Mouse (Mus musculus) liver, embryonic 16.5 days (tissue): ENCODE measurements around the gene Cebpe. TPM values are rescaled to one million over a fixed set of nuclear protein-coding genes. Genes with fewer than 3 reads are reported as not detected.
A peak's percentile ranks its signal among the peaks of the same experiment; 100 is the strongest.

Source experiments
- ATAC-seq: fragments of 200-750 bp; cut with Nextera tagmentation; 2 replicates; pipeline ENCODE4 v1.8.0; 2017; ENCODE audit warnings: low read depth, mild to moderate bottlenecking, moderate number of reproducible peaks, moderate library complexity
- H3K27ac ChIP-seq: fragments of 300-500 bp; sonication (generic); 2 replicates; pipeline ENCODE4 v1.5.1; 2014; ENCODE audit warnings: mild to moderate bottlenecking, low read length
- H3K27me3 ChIP-seq: fragments of 300-500 bp; sonication (generic); 2 replicates; pipeline ENCODE4 v1.6.1; 2014; ENCODE audit warnings: low read depth, low read length, mixed read lengths; ENCODE audit not compliant: control insufficient read depth, insufficient read depth
- H3K36me3 ChIP-seq: fragments of 300-500 bp; sonication (generic); 2 replicates; pipeline ENCODE4 v1.6.1; 2014; ENCODE audit warnings: mild to moderate bottlenecking; ENCODE audit not compliant: control insufficient read depth, insufficient read depth
- H3K4me1 ChIP-seq: fragments of 300-500 bp; sonication (generic); 2 replicates; pipeline ENCODE4 v1.6.1; 2014; ENCODE audit warnings: low read depth, low read length, mixed read lengths; ENCODE audit not compliant: control insufficient read depth
- H3K4me2 ChIP-seq: fragments of 300-500 bp; sonication (generic); 2 replicates; pipeline ENCODE4 v1.6.1; 2014; ENCODE audit warnings: low read depth, low read length, mixed read lengths
- H3K4me3 ChIP-seq: fragments of 300-500 bp; sonication (generic); 2 replicates; pipeline ENCODE4 v1.5.1; 2014; ENCODE audit warnings: low read depth, mild to moderate bottlenecking, low read length
- H3K9ac ChIP-seq: fragments of 300-500 bp; sonication (generic); 2 replicates; pipeline ENCODE4 v1.6.1; 2014; ENCODE audit warnings: low read depth, low read length
- H3K9me3 ChIP-seq: fragments of 300-500 bp; sonication (generic); replicated peaks from 2 replicates; pipeline ENCODE4 v1.6.1; 2016; ENCODE audit warnings: low read length; ENCODE audit not compliant: control insufficient read depth
- WGBS: fragments of 180-500 bp; shearing (Covaris S2); extraction: QIAGEN DNeasy Blood & Tissue Kit; methylation state at CpG from one replicate; pipeline ENCODE4 v1.1.7; 2014; ENCODE audit not compliant: insufficient replicate concordance; 5-methylcytosine and 5-hydroxymethylcytosine counted together
- polyA plus RNA-seq: library from polyadenylated mRNA; unstranded; fragments of >200 nt; fragmentation: Nextera tagmentation; extraction: Ambion mirVana; gene quantifications from 2 replicates; pipeline ENCODE4 v1.2.1, GENCODE M21; 2015

The Cebpe gene
- polyA plus RNA-seq, 1 experiment from 2014 or later = 11.7 TPM

DNA sequence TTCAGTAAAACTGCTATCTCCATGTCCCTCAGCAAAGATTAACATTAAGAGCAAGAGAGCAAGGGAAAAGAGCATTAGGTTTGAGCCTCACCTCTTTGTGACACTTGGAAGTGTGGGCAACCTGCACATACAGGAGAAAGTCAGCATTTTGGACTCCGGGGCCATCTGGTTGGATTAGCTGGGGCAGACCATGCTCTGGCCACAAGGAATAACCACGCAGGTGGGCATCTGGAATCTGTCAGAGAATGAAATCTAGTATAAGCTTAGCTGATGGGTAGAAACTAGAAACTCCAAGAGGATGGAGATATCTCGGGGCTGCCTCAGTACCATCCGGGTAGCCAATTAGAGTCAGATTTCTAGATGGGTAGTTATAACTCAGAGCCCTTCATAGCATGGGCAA is 15.2 kb downstream of the Cebpe start:
- H3K9me3 ChIP-seq = no peaks in the 10 kb centered on the region
- no peak overlapping the region for H3K4me2 ChIP-seq
- H3K4me1 ChIP-seq = peaks cover 3% of the 10 kb centered on the region
- H3K4me3 ChIP-seq = no peak overlapping the region
- no peak overlapping the region for H3K27ac ChIP-seq
- no peaks in the 10 kb centered on the region for H3K36me3 ChIP-seq
- 61% methylated on average over 4 of the region's 4 CpGs for WGBS
- no peak for ATAC-seq
- H3K27me3 ChIP-seq = no peaks in the 10 kb centered on the region; the same call in 1 of the 2 replicates
- H3K9ac ChIP-seq = no peak overlapping the region

- ATAC-seq = no peak
- no peaks in the 10 kb centered on the region; the same call in 1 of the 2 replicates for H3K27me3 ChIP-seq
- no peak overlapping the region for H3K27ac ChIP-seq
- H3K9me3 ChIP-seq = no peaks in the 10 kb centered on the region
- no peak overlapping the region for H3K9ac ChIP-seq
- H3K4me1 ChIP-seq = no peaks in the 10 kb centered on the region; the same call in 1 of the 2 replicates
- 67% methylated on average over 6 of the region's 6 CpGs for WGBS
- no peak overlapping the region for H3K4me2 ChIP-seq
- no peak overlapping the region for H3K4me3 ChIP-seq
- peaks cover 10% of the 10 kb centered on the region for H3K36me3 ChIP-seq
Observed at GRCm38 (mm10) chr14:54695042-54695441, 16.9 kb downstream of the Cebpe start.

DNA sequence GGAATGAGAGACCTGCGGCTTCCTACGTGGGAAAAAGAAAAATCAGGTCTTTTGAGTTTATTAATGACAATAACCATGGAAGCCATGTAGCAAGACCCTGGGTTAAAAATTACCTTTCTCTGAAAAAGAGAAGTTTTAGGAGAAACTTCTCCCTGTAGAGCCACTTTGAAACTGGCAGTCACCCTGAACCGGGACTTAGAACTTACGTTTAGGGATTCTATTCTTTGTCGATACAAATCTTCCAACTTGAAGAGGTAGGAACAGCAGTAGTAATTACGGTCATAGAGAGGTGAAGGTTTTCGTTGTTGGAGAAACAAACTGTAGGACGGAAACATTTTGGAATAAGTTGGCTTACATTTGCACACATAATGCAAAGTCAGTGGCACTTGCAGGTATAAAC is 24.7 kb downstream of the Cebpe start:
- Histone ChIP-seq H3K4me2 (peak overlapping the region; percentile 78), H3K4me1 (peaks cover 17% of the 10 kb centered on the region), H3K4me3 (peak overlapping the region; percentile 79), H3K9ac (peak overlapping the region; percentile 98), H3K9me3 (no peaks in the 10 kb centered on the region), H3K36me3 (peaks cover 24% of the 10 kb centered on the region), H3K27me3 (no peaks in the 10 kb centered on the region), H3K27ac (peak overlapping the region; percentile 100)
- WGBS = 3% methylated on average over 8 of the region's 8 CpGs
- no peak for ATAC-seq

- under 1% methylated on average over 44 of the region's 44 CpGs for WGBS
- peak within 1 kb of the TSS; percentile 98 for H3K9ac ChIP-seq
- H3K4me1 ChIP-seq = peaks cover 23% of the 10 kb centered on the region
- peak within 1 kb of the TSS; percentile 79 for H3K4me3 ChIP-seq
- no peaks in the 10 kb centered on the region for H3K27me3 ChIP-seq
- peak within 1 kb of the TSS; percentile 78 for H3K4me2 ChIP-seq
- no peaks in the 10 kb centered on the region for H3K9me3 ChIP-seq
- peak; percentile 87 for ATAC-seq
- peak within 1 kb of the TSS; percentile 100 for H3K27ac ChIP-seq
- H3K36me3 ChIP-seq = peaks cover 24% of the 10 kb centered on the region
Observed at GRCm38 (mm10) chr14:54686522-54687143, 25.3 kb downstream of the Cebpe start, which contains the start of gene Acin1. Gene Acin1 (minus strand): TSS chr14:54686931.

DNA sequence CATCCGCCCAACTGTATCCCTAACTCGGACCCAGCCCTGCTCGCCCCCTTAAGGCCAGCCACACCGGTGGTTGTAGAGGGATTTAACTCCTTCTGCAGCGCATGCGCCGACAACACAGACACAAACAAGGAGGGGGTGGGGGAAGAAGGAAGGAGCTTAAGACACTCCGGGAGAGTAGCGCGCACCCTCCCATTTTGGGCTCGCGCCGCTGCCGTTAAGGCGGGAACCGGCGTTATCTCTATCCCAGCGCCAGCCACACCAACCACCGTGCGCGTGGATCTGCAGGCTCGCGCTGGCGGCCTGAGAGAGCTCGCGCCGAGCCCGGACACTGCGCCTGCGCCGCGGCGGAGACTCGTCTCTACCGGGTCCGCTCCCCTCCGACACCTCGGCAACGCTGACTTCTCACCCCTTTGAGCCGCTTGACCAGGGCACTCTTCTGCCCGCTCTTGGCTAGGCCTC is 25.9 kb downstream of the Cebpe start, which contains the start of gene 1700123O20Rik:
TSS of gene 1700123O20Rik (plus strand) at position 154 of the 459 bp plus-strand sequence.
- peaks cover 23% of the 10 kb centered on the region for H3K4me1 ChIP-seq
- peaks cover 24% of the 10 kb centered on the region for H3K36me3 ChIP-seq
- ATAC-seq = peak; percentile 83
- no peaks in the 10 kb centered on the region for H3K9me3 ChIP-seq
- peak within 1 kb of the TSS; percentile 98 for H3K9ac ChIP-seq
- peak within 1 kb of the TSS; percentile 79 for H3K4me3 ChIP-seq
- peak within 1 kb of the TSS; percentile 78 for H3K4me2 ChIP-seq
- no peaks in the 10 kb centered on the region for H3K27me3 ChIP-seq
- peak within 1 kb of the TSS; percentile 100 for H3K27ac ChIP-seq
- WGBS = under 1% methylated on average over 41 of the region's 41 CpGs

DNA sequence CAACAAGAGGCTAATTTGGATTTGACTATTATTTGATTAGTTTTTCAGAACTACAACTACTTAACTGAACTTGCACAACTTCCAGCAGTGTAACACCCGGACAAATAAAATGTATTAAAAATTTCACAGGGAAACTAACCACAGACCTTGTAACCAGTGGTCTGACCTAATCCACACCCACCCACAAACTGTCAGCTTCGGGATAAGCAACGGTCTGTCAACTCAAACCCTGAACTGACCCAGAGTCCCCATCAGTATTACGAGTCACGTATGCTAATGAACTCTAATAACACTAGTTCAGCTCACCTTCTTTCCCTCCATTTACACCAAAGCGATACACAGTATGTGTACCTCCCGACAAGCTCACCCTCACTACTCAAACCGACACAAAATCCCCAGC is 26.5 kb downstream of the Cebpe start:
- peaks cover 23% of the 10 kb centered on the region for H3K4me1 ChIP-seq
- peak overlapping the region; percentile 79 for H3K4me3 ChIP-seq
- no peaks in the 10 kb centered on the region for H3K27me3 ChIP-seq
- peak; percentile 2; the same call in 1 of the 2 replicates for ATAC-seq
- no peaks in the 10 kb centered on the region for H3K9me3 ChIP-seq
- H3K4me2 ChIP-seq = peak overlapping the region; percentile 78
- H3K9ac ChIP-seq = peak overlapping the region; percentile 98
- H3K36me3 ChIP-seq = peaks cover 18% of the 10 kb centered on the region
- H3K27ac ChIP-seq = peak overlapping the region; percentile 100
- WGBS = 1% methylated on average over 8 of the region's 8 CpGs

DNA sequence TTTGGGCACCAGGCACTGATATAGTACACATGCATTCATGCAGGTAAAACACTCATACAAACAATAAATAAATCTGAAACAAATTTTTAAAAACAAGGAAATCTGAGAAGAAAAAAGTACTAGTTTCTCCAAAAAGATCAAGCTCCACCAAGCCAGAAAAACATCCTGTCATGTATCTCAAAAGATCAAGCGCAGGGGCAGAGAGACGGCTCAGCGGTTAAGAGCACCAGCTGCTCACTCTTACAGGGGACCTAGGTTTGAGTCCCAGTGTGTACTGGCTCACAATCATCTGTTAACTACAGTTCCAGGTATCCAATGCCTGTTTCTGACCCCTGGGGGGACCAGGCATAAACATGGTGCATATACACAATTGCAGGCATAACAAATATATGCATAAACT is 29.6 kb downstream of the Cebpe start:
- peaks cover 12% of the 10 kb centered on the region for H3K4me1 ChIP-seq
- H3K4me2 ChIP-seq = no peak overlapping the region
- H3K27me3 ChIP-seq = no peaks in the 10 kb centered on the region
- no peak overlapping the region for H3K4me3 ChIP-seq
- 69% methylated on average over 3 of the region's 3 CpGs for WGBS
- H3K27ac ChIP-seq = no peak overlapping the region
- H3K36me3 ChIP-seq = peaks cover 20% of the 10 kb centered on the region
- ATAC-seq = no peak
- H3K9me3 ChIP-seq = no peaks in the 10 kb centered on the region
- H3K9ac ChIP-seq = no peak overlapping the region; the same call in 1 of the 2 replicates

DNA sequence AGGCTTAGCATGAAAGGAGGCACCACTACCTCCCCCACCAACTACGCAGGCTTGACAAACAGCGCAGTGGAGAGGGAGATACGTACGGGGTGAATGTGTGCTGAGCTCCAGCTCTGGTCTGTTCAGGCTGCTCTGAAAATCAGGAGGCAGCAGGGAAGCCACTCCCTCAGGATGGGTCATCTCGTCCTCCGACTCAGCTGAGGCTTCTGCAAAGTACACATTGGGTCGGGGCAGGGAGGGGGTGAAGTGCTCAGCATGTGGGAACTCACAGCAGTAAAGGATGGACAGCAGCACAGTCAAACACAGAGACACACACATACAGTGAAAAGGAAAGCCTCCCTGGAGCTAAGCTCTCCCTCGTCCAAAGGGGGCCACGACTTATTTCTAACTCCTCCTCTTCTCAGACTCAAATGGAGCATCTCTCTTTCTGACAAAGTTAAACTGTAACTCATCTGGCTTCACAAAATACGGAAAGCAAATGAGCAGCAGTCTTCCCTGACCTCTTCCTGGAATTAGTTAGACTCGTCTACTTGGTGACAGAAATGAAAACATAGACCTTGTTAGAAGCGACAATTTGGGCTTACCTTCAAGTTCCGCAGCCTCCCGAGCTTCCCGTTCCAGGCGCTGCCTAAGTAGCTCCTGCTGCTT is 33.2 kb downstream of the Cebpe start:
- H3K9ac ChIP-seq = no peak overlapping the region
- no peak overlapping the region for H3K27ac ChIP-seq
- ATAC-seq = peak; percentile 88
- peak overlapping the region; percentile 13; the same call in 1 of the 2 replicates for H3K4me2 ChIP-seq
- no peaks in the 10 kb centered on the region for H3K9me3 ChIP-seq
- 79% methylated on average over 16 of the region's 16 CpGs for WGBS
- peaks cover 8% of the 10 kb centered on the region for H3K4me1 ChIP-seq
- H3K4me3 ChIP-seq = no peak overlapping the region
- H3K27me3 ChIP-seq = no peaks in the 10 kb centered on the region
- peaks cover 33% of the 10 kb centered on the region for H3K36me3 ChIP-seq

DNA sequence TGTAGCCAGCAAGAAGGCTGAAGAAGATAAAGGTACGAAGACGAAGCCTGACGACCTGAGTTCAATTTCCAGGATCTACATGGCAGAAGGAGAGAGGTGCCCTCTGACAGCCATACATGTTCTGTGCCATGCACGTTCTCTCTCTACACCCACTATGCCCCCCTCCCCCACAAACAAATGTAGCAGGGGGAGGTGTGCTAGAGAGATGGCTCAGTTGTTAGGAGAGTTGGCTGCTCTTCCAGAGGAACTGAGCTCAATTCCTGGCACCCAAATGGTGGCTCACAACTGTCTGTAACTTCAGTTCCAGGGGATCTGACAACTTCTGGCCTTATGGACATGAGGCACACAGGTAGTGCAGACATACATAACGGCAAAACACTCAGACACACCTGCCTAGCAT is 35.7 kb downstream of the Cebpe start:
- Histone ChIP-seq H3K4me2 (no peak overlapping the region), H3K9me3 (no peaks in the 10 kb centered on the region), H3K36me3 (peaks cover 34% of the 10 kb centered on the region), H3K27me3 (no peaks in the 10 kb centered on the region), H3K9ac (no peak overlapping the region), H3K4me1 (no peaks in the 10 kb centered on the region; the same call in 1 of the 2 replicates), H3K27ac (no peak overlapping the region), H3K4me3 (no peak overlapping the region)
- ATAC-seq = no peak
- 80% methylated on average over 5 of the region's 5 CpGs for WGBS
